Mouse (Mus musculus) CD4-positive naive resting alpha-beta T cell, adult 57 days (primary cell): ENCODE data around the gene Lpar6. TPM values are rescaled to one million over a fixed set of nuclear protein-coding genes. Genes with fewer than 3 reads are reported as not detected.

Experiments used
- total RNA-seq: library from RNA; stranded (reverse); gene quantifications from one replicate; pipeline ENCODE4 v1.2.4, GENCODE M21; 2023

The Lpar6 gene
- 15.5 TPM for total RNA-seq

GRCm38 (mm10) chr14:73237848-73238321 is at the start of gene Lpar6:
Gene Lpar6, plus strand, starts transcription at chr14:73237895.

Other genes starting within 250 kb of the Lpar6 start
- 2.2 TPM for gene Cysltr2, start 188.8 kb upstream of the Lpar6 start, total RNA-seq
- 54.0 TPM for gene Rcbtb2, start 114.9 kb upstream of the Lpar6 start, total RNA-seq
- 61.5 TPM for gene Rb1, start 87.9 kb downstream of the Lpar6 start, total RNA-seq
- gene Itm2b, start 147.4 kb downstream of the Lpar6 start, total RNA-seq: 502 TPM